Mouse (Mus musculus) liver, embryonic 12.5 days (tissue): ENCODE measurements at regions not wholly inside any gene's neighbourhood (a gene's known extent, or its start where the extent isn't known, plus 50 kb on each side); places are given as distances from the start of the nearest gene placed in this dataset.

ENCODE experiments used
- ATAC-seq: fragments of 200-750 bp; cut with Nextera tagmentation; 2 replicates; pipeline ENCODE4 v1.8.0; 2017; ENCODE audit warnings: moderate number of reproducible peaks, mild to moderate bottlenecking, moderate library complexity
- H3K27ac ChIP-seq: fragments of 300-500 bp; sonication (generic); 2 replicates; pipeline ENCODE4 v1.5.1; 2016; ENCODE audit warnings: mild to moderate bottlenecking
- H3K27me3 ChIP-seq: fragments of 300-500 bp; sonication (generic); replicated peaks from 2 replicates; pipeline ENCODE4 v1.6.1; 2016; ENCODE audit warnings: mild to moderate bottlenecking, moderate library complexity
- H3K36me3 ChIP-seq: fragments of 300-500 bp; sonication (generic); 2 replicates; pipeline ENCODE4 v1.6.1; 2016; ENCODE audit warnings: mild to moderate bottlenecking, moderate library complexity
- H3K4me1 ChIP-seq: fragments of 300-500 bp; sonication (generic); 2 replicates; pipeline ENCODE4 v1.6.1; 2016
- H3K4me2 ChIP-seq: fragments of 300-500 bp; sonication (generic); 2 replicates; pipeline ENCODE4 v1.6.1; 2016; ENCODE audit warnings: mild to moderate bottlenecking, moderate library complexity
- H3K4me3 ChIP-seq: fragments of 300-500 bp; sonication (generic); 2 replicates; pipeline ENCODE4 v1.5.1; 2016; ENCODE audit warnings: mild to moderate bottlenecking, moderate library complexity
- H3K9ac ChIP-seq: fragments of 300-500 bp; sonication (generic); 2 replicates; pipeline ENCODE4 v1.6.1; 2016; ENCODE audit warnings: mild to moderate bottlenecking, moderate library complexity
- H3K9me3 ChIP-seq: fragments of 300-500 bp; sonication (generic); replicated peaks from 2 replicates; pipeline ENCODE4 v1.6.1; 2016; ENCODE audit warnings: mild to moderate bottlenecking, moderate library complexity
- WGBS: fragments of 180-500 bp; shearing (Covaris S2); methylation state at CpG from one replicate; pipeline ENCODE4 v1.1.7; 2016; ENCODE audit not compliant: insufficient replicate concordance; 5-methylcytosine and 5-hydroxymethylcytosine counted together

DNA sequence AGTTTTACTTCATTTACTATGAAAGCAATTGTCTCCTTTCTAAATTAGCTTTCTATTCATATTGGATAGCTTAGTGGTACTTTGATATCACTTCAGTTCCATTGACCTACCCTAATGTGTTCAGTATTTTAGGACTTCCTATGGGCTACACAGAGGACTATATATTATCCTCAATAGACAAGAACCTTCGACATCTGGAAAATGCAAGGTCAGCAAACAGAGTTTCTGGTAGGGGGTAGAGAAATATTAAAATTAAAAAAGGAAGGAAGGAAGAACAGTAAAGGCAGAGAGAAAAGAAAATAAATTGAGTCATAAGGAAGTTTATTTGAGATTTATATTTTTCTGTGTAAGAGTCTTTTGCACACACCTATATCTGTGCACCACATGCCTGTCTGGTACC, 107.4 kb upstream of the Insig1 start:
- Histone ChIP-seq H3K4me3 (no peak overlapping the region), H3K27ac (no peak overlapping the region), H3K4me2 (no peak overlapping the region), H3K9ac (no peak overlapping the region), H3K27me3 (no peaks in the 10 kb centered on the region), H3K36me3 (no peaks in the 10 kb centered on the region), H3K9me3 (no peaks in the 10 kb centered on the region), H3K4me1 (no peaks in the 10 kb centered on the region)
- 58% methylated on average over 1 of the region's 1 CpGs for WGBS
- ATAC-seq: no peak

DNA sequence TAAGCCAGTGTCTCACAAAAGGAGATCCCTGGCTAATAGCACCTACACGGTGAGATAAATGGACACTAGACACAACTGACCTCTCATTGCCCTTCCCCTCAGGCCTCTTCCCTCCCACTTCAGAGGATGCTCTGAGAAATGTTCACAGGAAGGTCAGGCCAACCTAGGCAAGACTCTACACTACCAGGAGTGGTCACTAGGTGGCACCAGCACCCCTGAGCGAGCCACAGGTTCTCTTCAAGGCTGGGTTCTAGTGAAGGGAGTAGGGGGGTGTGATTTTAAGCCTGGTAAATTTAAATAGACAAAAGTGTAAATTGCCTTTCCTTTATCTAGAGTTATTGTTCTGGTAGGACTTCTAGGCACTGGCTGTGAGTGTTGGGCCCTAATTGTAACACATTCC, 76.0 kb upstream of the Insig1 start:
- Histone ChIP-seq H3K27ac (no peak overlapping the region), H3K4me3 (no peak overlapping the region), H3K4me2 (no peak overlapping the region), H3K9me3 (no peaks in the 10 kb centered on the region), H3K36me3 (no peaks in the 10 kb centered on the region), H3K9ac (no peak overlapping the region), H3K27me3 (no peaks in the 10 kb centered on the region; the same call in 1 of the 2 replicates), H3K4me1 (no peaks in the 10 kb centered on the region)
- WGBS: 16% methylated on average over 2 of the region's 2 CpGs
- ATAC-seq: no peak

- no peak overlapping the region for H3K4me2 ChIP-seq
- H3K9me3 ChIP-seq: no peaks in the 10 kb centered on the region
- no peaks in the 10 kb centered on the region for H3K36me3 ChIP-seq
- ATAC-seq: no peak
- no peak overlapping the region for H3K27ac ChIP-seq
- no peaks in the 10 kb centered on the region for H3K4me1 ChIP-seq
- no peak overlapping the region for H3K4me3 ChIP-seq
- 63% methylated on average over 8 of the region's 8 CpGs for WGBS
- H3K9ac ChIP-seq: no peak overlapping the region
- no peaks in the 10 kb centered on the region; the same call in 1 of the 2 replicates for H3K27me3 ChIP-seq
These were observed 73.4 kb upstream of the Insig1 start for GRCm38 (mm10) chr5:27997751-27998150.

- no peak overlapping the region for H3K9ac ChIP-seq
- H3K27me3 ChIP-seq: no peaks in the 10 kb centered on the region
- no peak for ATAC-seq
- no peaks in the 10 kb centered on the region for H3K4me1 ChIP-seq
- H3K9me3 ChIP-seq: no peaks in the 10 kb centered on the region
- 68% methylated on average over 1 of the region's 1 CpGs for WGBS
- no peak overlapping the region for H3K4me2 ChIP-seq
- no peak overlapping the region for H3K27ac ChIP-seq
- no peak overlapping the region for H3K4me3 ChIP-seq
- no peaks in the 10 kb centered on the region for H3K36me3 ChIP-seq
These were observed 68.2 kb upstream of the Insig1 start for GRCm38 (mm10) chr5:28002922-28003321.

GRCm38 (mm10) chr5:28003756-28004486, 67.2 kb upstream of the Insig1 start:
- no peak overlapping the region for H3K9ac ChIP-seq
- WGBS: 57% methylated on average over 6 of the region's 6 CpGs
- H3K4me3 ChIP-seq: no peak overlapping the region
- no peaks in the 10 kb centered on the region for H3K27me3 ChIP-seq
- no peak overlapping the region for H3K4me2 ChIP-seq
- no peaks in the 10 kb centered on the region for H3K9me3 ChIP-seq
- H3K27ac ChIP-seq: no peak overlapping the region
- no peaks in the 10 kb centered on the region for H3K36me3 ChIP-seq
- H3K4me1 ChIP-seq: no peaks in the 10 kb centered on the region
- ATAC-seq: no peak

DNA sequence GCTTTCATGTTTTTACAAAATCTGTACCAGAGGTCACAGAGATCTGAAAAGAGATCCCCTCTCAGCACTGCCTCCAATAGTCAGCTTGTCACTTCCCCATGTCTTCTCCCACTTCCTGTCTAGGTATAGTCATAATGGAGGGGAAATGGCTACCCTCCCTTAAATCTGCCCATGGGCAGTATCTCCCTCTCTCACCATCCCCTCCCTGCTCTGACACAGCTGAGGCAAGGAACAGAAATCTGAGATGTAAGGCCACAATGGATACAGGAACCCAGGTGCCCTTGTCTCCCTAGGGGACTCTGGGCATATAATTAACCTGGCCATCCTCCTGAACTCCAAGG, 66.7 kb upstream of the Insig1 start:
- no peak for ATAC-seq
- no peaks in the 10 kb centered on the region for H3K27me3 ChIP-seq
- no peaks in the 10 kb centered on the region for H3K9me3 ChIP-seq
- no peak overlapping the region for H3K27ac ChIP-seq
- H3K4me2 ChIP-seq: no peak overlapping the region
- H3K4me3 ChIP-seq: no peak overlapping the region
- H3K9ac ChIP-seq: no peak overlapping the region
- no peaks in the 10 kb centered on the region for H3K36me3 ChIP-seq
- no peaks in the 10 kb centered on the region for H3K4me1 ChIP-seq

DNA sequence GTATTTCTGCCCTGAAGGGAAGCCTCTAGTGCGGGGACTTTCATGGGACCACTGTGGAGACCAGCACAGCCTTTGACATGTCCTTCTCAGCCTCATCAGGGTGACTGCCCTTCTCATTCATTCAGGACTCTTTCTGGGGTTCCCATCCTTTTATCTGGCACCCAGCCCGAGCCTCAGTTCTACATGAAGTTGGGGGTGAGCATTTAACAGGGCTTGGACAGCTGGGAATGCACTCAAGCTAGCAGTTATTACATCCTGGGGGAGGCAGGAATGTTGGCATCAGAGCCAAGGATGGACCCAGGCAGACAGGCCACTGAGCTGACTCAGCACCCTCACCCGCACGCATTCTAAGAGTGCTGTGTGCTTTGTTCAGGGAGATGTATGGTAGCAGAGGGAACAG, 61.8 kb upstream of the Insig1 start:
- Histone ChIP-seq H3K4me3 (no peak overlapping the region), H3K4me1 (peaks cover 7% of the 10 kb centered on the region; the same call in 1 of the 2 replicates), H3K27ac (no peak overlapping the region), H3K27me3 (no peaks in the 10 kb centered on the region), H3K9me3 (no peaks in the 10 kb centered on the region), H3K4me2 (no peak overlapping the region), H3K36me3 (no peaks in the 10 kb centered on the region), H3K9ac (no peak overlapping the region)
- WGBS: 73% methylated on average over 4 of the region's 4 CpGs
- ATAC-seq: no peak

GRCm38 (mm10) chr5:28009871-28010270, 61.3 kb upstream of the Insig1 start:
- Histone ChIP-seq H3K4me1 (peaks cover 7% of the 10 kb centered on the region; the same call in 1 of the 2 replicates), H3K27me3 (no peaks in the 10 kb centered on the region), H3K4me2 (no peak overlapping the region), H3K4me3 (no peak overlapping the region), H3K9me3 (no peaks in the 10 kb centered on the region), H3K9ac (no peak overlapping the region), H3K27ac (no peak overlapping the region), H3K36me3 (no peaks in the 10 kb centered on the region)
- 61% methylated on average over 2 of the region's 2 CpGs for WGBS
- no peak for ATAC-seq

GRCm38 (mm10) chr5:28010529-28010928, 60.6 kb upstream of the Insig1 start:
- no peak for ATAC-seq
- WGBS: 66% methylated on average over 3 of the region's 3 CpGs
- Histone ChIP-seq H3K9ac (no peak overlapping the region), H3K36me3 (no peaks in the 10 kb centered on the region), H3K27ac (no peak overlapping the region), H3K27me3 (no peaks in the 10 kb centered on the region), H3K4me3 (no peak overlapping the region), H3K9me3 (no peaks in the 10 kb centered on the region), H3K4me2 (no peak overlapping the region), H3K4me1 (peaks cover 7% of the 10 kb centered on the region; the same call in 1 of the 2 replicates)

GRCm38 (mm10) chr5:28012496-28012895, 58.7 kb upstream of the Insig1 start:
- Histone ChIP-seq H3K9ac (no peak overlapping the region), H3K4me1 (peaks cover 7% of the 10 kb centered on the region; the same call in 1 of the 2 replicates), H3K27ac (no peak overlapping the region), H3K27me3 (no peaks in the 10 kb centered on the region), H3K36me3 (no peaks in the 10 kb centered on the region), H3K4me2 (no peak overlapping the region), H3K4me3 (no peak overlapping the region), H3K9me3 (no peaks in the 10 kb centered on the region)
- WGBS: 87% methylated on average over 2 of the region's 2 CpGs
- no peak for ATAC-seq

- no peaks in the 10 kb centered on the region for H3K9me3 ChIP-seq
- peak; percentile 32; the same call in 1 of the 2 replicates for ATAC-seq
- no peak overlapping the region for H3K4me3 ChIP-seq
- peaks cover 7% of the 10 kb centered on the region; the same call in 1 of the 2 replicates for H3K4me1 ChIP-seq
- no peaks in the 10 kb centered on the region for H3K36me3 ChIP-seq
- no peak overlapping the region for H3K4me2 ChIP-seq
- no peak overlapping the region for H3K9ac ChIP-seq
- no peak overlapping the region for H3K27ac ChIP-seq
- 22% methylated on average over 6 of the region's 6 CpGs for WGBS
- H3K27me3 ChIP-seq: no peaks in the 10 kb centered on the region
These were observed 57.4 kb upstream of the Insig1 start for GRCm38 (mm10) chr5:28013619-28014273.

GRCm38 (mm10) chr5:28019864-28020263, 51.3 kb upstream of the Insig1 start:
- Histone ChIP-seq H3K4me3 (no peak overlapping the region), H3K9me3 (no peaks in the 10 kb centered on the region), H3K27me3 (no peaks in the 10 kb centered on the region), H3K4me2 (no peak overlapping the region), H3K36me3 (no peaks in the 10 kb centered on the region), H3K27ac (no peak overlapping the region), H3K4me1 (no peaks in the 10 kb centered on the region), H3K9ac (no peak overlapping the region)
- 34% methylated on average over 3 of the region's 3 CpGs for WGBS
- ATAC-seq: no peak
